Mouse (Mus musculus) neural tube, embryonic 12.5 days (tissue): ENCODE results near the gene Ubxn10. TPM values are rescaled to one million over a fixed set of nuclear protein-coding genes. Genes with fewer than 3 reads are reported as not detected.
A peak's percentile ranks its signal among the peaks of the same experiment; 100 is the strongest.

ENCODE experiments used
- ATAC-seq: fragments of 200-750 bp; cut with Nextera tagmentation; 2 replicates; pipeline ENCODE4 v1.8.0; 2017; ENCODE audit warnings: low read depth, mild to moderate bottlenecking, moderate TSS enrichment, moderate library complexity; ENCODE audit not compliant: low FRiP score
- H3K27ac ChIP-seq: fragments of 300-500 bp; sonication (generic); 2 replicates; pipeline ENCODE4 v1.5.1; 2016
- H3K27me3 ChIP-seq: fragments of 300-500 bp; sonication (generic); replicated peaks from 2 replicates; pipeline ENCODE4 v1.6.1; 2016; ENCODE audit warnings: mild to moderate bottlenecking
- H3K36me3 ChIP-seq: fragments of 300-500 bp; sonication (generic); 2 replicates; pipeline ENCODE4 v1.6.1; 2016; ENCODE audit warnings: mild to moderate bottlenecking
- H3K4me1 ChIP-seq: fragments of 300-500 bp; sonication (generic); 2 replicates; pipeline ENCODE4 v1.6.1; 2016
- H3K4me2 ChIP-seq: fragments of 300-500 bp; sonication (generic); replicated peaks from 2 replicates; pipeline ENCODE4 v1.6.1; 2016; ENCODE audit warnings: mild to moderate bottlenecking
- H3K4me3 ChIP-seq: fragments of 300-500 bp; sonication (generic); 2 replicates; pipeline ENCODE4 v1.5.1; 2016
- H3K9ac ChIP-seq: fragments of 300-500 bp; sonication (generic); 2 replicates; pipeline ENCODE4 v1.6.1; 2016; ENCODE audit warnings: mild to moderate bottlenecking
- H3K9me3 ChIP-seq: fragments of 300-500 bp; sonication (generic); 2 replicates; pipeline ENCODE4 v1.6.1; 2016; ENCODE audit warnings: mild to moderate bottlenecking
- WGBS: fragments of 180-500 bp; shearing (Covaris S2); methylation state at CpG from one replicate; pipeline ENCODE4 v1.1.7; 2016; 5-methylcytosine and 5-hydroxymethylcytosine counted together
- polyA plus RNA-seq: library from polyadenylated mRNA; unstranded; fragments of >200 nt; fragmentation: Nextera tagmentation; extraction: Ambion mirVana; gene quantifications from 2 replicates; pipeline ENCODE4 v1.2.1, GENCODE M21; 2016

The Ubxn10 gene
- polyA plus RNA-seq, 1 experiment from 2014 or later = 1.7 TPM

- Histone ChIP-seq H3K27me3 (peaks cover 7% of the 10 kb centered on the region; the same call in 1 of the 2 replicates), H3K4me1 (peaks cover 34% of the 10 kb centered on the region), H3K4me2 (no peak overlapping the region), H3K27ac (no peak overlapping the region), H3K9ac (no peak overlapping the region), H3K4me3 (no peak overlapping the region), H3K9me3 (no peaks in the 10 kb centered on the region), H3K36me3 (no peaks in the 10 kb centered on the region)
- no peak for ATAC-seq
- 9% methylated on average over 7 of the region's 7 CpGs for WGBS
Measured at GRCm38 (mm10) chr4:138696720-138697119, 40.2 kb downstream of the Ubxn10 start.

GRCm38 (mm10) chr4:138693043-138693692 is 43.8 kb downstream of the Ubxn10 start:
- Histone ChIP-seq H3K4me1 (peaks cover 64% of the 10 kb centered on the region), H3K36me3 (no peaks in the 10 kb centered on the region), H3K27ac (no peak overlapping the region), H3K9ac (no peak overlapping the region), H3K27me3 (peaks cover 24% of the 10 kb centered on the region), H3K4me3 (no peak overlapping the region), H3K9me3 (no peaks in the 10 kb centered on the region), H3K4me2 (peak overlapping the region; percentile 21; the same call in 1 of the 2 replicates)
- 13% methylated on average over 12 of the region's 12 CpGs for WGBS
- ATAC-seq = no peak

GRCm38 (mm10) chr4:138691443-138692181 is 45.4 kb downstream of the Ubxn10 start:
- ATAC-seq = no peak
- Histone ChIP-seq H3K4me3 (no peak overlapping the region), H3K4me1 (peaks cover 55% of the 10 kb centered on the region), H3K27ac (no peak overlapping the region), H3K9me3 (no peaks in the 10 kb centered on the region), H3K36me3 (no peaks in the 10 kb centered on the region), H3K27me3 (peaks cover 24% of the 10 kb centered on the region), H3K9ac (no peak overlapping the region), H3K4me2 (no peak overlapping the region)
- 8% methylated on average over 19 of the region's 19 CpGs for WGBS

GRCm38 (mm10) chr4:138690561-138690960 is 46.4 kb downstream of the Ubxn10 start:
- WGBS = 1% methylated on average over 4 of the region's 4 CpGs
- Histone ChIP-seq H3K4me1 (peaks cover 51% of the 10 kb centered on the region), H3K27ac (no peak overlapping the region)

GRCm38 (mm10) chr4:138689094-138689512 is 47.9 kb downstream of the Ubxn10 start:
- Histone ChIP-seq H3K9me3 (no peaks in the 10 kb centered on the region), H3K27ac (no peak overlapping the region), H3K36me3 (no peaks in the 10 kb centered on the region), H3K9ac (no peak overlapping the region), H3K4me1 (peaks cover 50% of the 10 kb centered on the region), H3K4me2 (no peak overlapping the region), H3K27me3 (peaks cover 29% of the 10 kb centered on the region), H3K4me3 (no peak overlapping the region)
- no peak for ATAC-seq
- 5% methylated on average over 3 of the region's 3 CpGs for WGBS

More at GRCm38 (mm10) chr4:138690561-138690960, 46.4 kb downstream of the Ubxn10 start:
- peaks cover 29% of the 10 kb centered on the region for H3K27me3 ChIP-seq
- H3K4me3 ChIP-seq = no peak overlapping the region; the same call in 1 of the 2 replicates
- no peak for ATAC-seq
- H3K9ac ChIP-seq = no peak overlapping the region
- H3K36me3 ChIP-seq = no peaks in the 10 kb centered on the region
- 0 out of 2 replicates have a peak overlapping the region, but pooled peaks have one; percentile 9 for H3K4me2 ChIP-seq
- H3K9me3 ChIP-seq = no peaks in the 10 kb centered on the region

- H3K27ac ChIP-seq = no peak overlapping the region
- WGBS = 90% methylated on average over 6 of the region's 6 CpGs
- ATAC-seq = no peak
- H3K27me3 ChIP-seq = peaks cover 13% of the 10 kb centered on the region
- peaks cover 38% of the 10 kb centered on the region for H3K4me1 ChIP-seq
- no peaks in the 10 kb centered on the region for H3K9me3 ChIP-seq
- H3K9ac ChIP-seq = no peak overlapping the region
- H3K4me3 ChIP-seq = no peak overlapping the region
- H3K36me3 ChIP-seq = no peaks in the 10 kb centered on the region
- no peak overlapping the region for H3K4me2 ChIP-seq
Measured at GRCm38 (mm10) chr4:138685813-138686212, 51.2 kb downstream of the Ubxn10 start.

GRCm38 (mm10) chr4:138682760-138683159 is 54.2 kb downstream of the Ubxn10 start:
- no peak overlapping the region for H3K4me2 ChIP-seq
- peaks cover 17% of the 10 kb centered on the region for H3K4me1 ChIP-seq
- no peak overlapping the region for H3K9ac ChIP-seq
- no peak for ATAC-seq
- H3K27ac ChIP-seq = peak overlapping the region; percentile 37; the same call in 1 of the 2 replicates
- no peaks in the 10 kb centered on the region for H3K36me3 ChIP-seq
- WGBS = 31% methylated on average over 2 of the region's 2 CpGs
- H3K9me3 ChIP-seq = no peaks in the 10 kb centered on the region
- H3K4me3 ChIP-seq = no peak overlapping the region
- H3K27me3 ChIP-seq = 0 out of 2 replicates have a peak, but pooled peaks cover 8% of the 10 kb centered on the region

GRCm38 (mm10) chr4:138680124-138680523 is 56.8 kb downstream of the Ubxn10 start:
- Histone ChIP-seq H3K27ac (no peak overlapping the region), H3K4me2 (no peak overlapping the region), H3K9ac (no peak overlapping the region), H3K9me3 (no peaks in the 10 kb centered on the region), H3K27me3 (peaks cover 11% of the 10 kb centered on the region; the same call in 1 of the 2 replicates), H3K4me1 (peaks cover 21% of the 10 kb centered on the region), H3K36me3 (no peaks in the 10 kb centered on the region), H3K4me3 (no peak overlapping the region)
- ATAC-seq = no peak
- WGBS = 70% methylated on average over 4 of the region's 4 CpGs

- H3K27ac ChIP-seq = no peak overlapping the region; the same call in 1 of the 2 replicates
- H3K27me3 ChIP-seq = peaks cover 23% of the 10 kb centered on the region
- H3K36me3 ChIP-seq = no peaks in the 10 kb centered on the region
- H3K9me3 ChIP-seq = no peaks in the 10 kb centered on the region
- H3K4me3 ChIP-seq = no peak overlapping the region
- no peak overlapping the region for H3K9ac ChIP-seq
- no peak for ATAC-seq
- H3K4me1 ChIP-seq = peaks cover 7% of the 10 kb centered on the region; the same call in 1 of the 2 replicates
- peak overlapping the region; percentile 49 for H3K4me2 ChIP-seq
- WGBS = 19% methylated on average over 16 of the region's 16 CpGs
Measured at GRCm38 (mm10) chr4:138677579-138677978, 59.4 kb downstream of the Ubxn10 start.

GRCm38 (mm10) chr4:138676480-138676879 is 60.5 kb downstream of the Ubxn10 start:
- H3K4me3 ChIP-seq = no peak overlapping the region
- H3K4me2 ChIP-seq = no peak overlapping the region
- no peak overlapping the region for H3K27ac ChIP-seq
- no peak for ATAC-seq
- H3K36me3 ChIP-seq = no peaks in the 10 kb centered on the region
- H3K9me3 ChIP-seq = no peaks in the 10 kb centered on the region
- 15% methylated on average over 16 of the region's 16 CpGs for WGBS
- H3K9ac ChIP-seq = no peak overlapping the region
- H3K27me3 ChIP-seq = peaks cover 23% of the 10 kb centered on the region
- peaks cover 4% of the 10 kb centered on the region; the same call in 1 of the 2 replicates for H3K4me1 ChIP-seq

GRCm38 (mm10) chr4:138672160-138672559 is 64.8 kb downstream of the Ubxn10 start:
- ATAC-seq = no peak
- Histone ChIP-seq H3K27ac (no peak overlapping the region), H3K4me3 (no peak overlapping the region), H3K4me1 (no peaks in the 10 kb centered on the region; the same call in 1 of the 2 replicates), H3K27me3 (peaks cover 20% of the 10 kb centered on the region), H3K4me2 (no peak overlapping the region), H3K9me3 (no peaks in the 10 kb centered on the region), H3K9ac (no peak overlapping the region), H3K36me3 (no peaks in the 10 kb centered on the region)
- 67% methylated on average over 4 of the region's 4 CpGs for WGBS

GRCm38 (mm10) chr4:138670093-138670889 is 66.7 kb downstream of the Ubxn10 start:
- ATAC-seq = no peak
- no peak overlapping the region for H3K4me3 ChIP-seq
- 82% methylated on average over 11 of the region's 11 CpGs for WGBS
- H3K9me3 ChIP-seq = no peaks in the 10 kb centered on the region
- H3K27ac ChIP-seq = no peak overlapping the region
- no peak overlapping the region for H3K9ac ChIP-seq
- H3K4me1 ChIP-seq = no peaks in the 10 kb centered on the region; the same call in 1 of the 2 replicates
- peaks cover 12% of the 10 kb centered on the region; the same call in 1 of the 2 replicates for H3K27me3 ChIP-seq
- no peaks in the 10 kb centered on the region for H3K36me3 ChIP-seq
- H3K4me2 ChIP-seq = no peak overlapping the region
